Mouse (Mus musculus): ENCODE data around the gene Ypel3. TPM values are rescaled to one million over a fixed set of nuclear protein-coding genes. Genes with fewer than 3 reads are reported as not detected.
A peak's percentile ranks its signal among the peaks of the same experiment; 100 is the strongest.
"Not testable (repeated sequence)": the region's sequence is repeated elsewhere in the genome, so short reads cannot be mapped to it uniquely, and the experiment has no call there.

Gene Ypel3
- total RNA-seq, 1 experiment from 2014 or later = 42.7 TPM

DNA sequence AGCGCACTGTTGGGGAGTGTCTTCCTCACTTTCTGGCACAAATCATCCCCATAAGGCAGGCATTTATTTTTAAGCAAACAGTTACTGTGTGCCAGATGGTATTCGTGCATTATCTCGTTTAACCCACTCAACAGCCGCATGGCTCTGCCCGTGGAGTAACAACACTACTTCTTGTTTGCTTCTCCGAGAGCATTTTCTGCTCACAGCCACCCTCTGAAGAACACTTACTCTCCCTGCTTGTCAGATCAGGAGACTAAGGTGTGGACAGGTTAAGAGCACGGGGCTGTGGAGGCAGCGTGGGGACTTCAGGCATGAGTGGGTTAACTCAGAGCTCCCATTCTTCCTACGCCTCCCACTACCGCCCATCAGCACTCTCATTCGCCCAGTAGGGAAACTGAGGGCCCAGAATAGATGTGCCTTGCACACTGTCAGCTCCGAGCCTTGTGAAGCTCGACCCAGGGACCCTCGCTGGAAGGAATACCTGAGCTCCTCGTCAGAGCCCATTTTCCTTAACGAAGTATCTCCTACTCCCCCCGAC lies 14.2 kb upstream of the Ypel3 start:
- ATAC-seq (replicated peaks; ENCODE audit: low read depth, poor library complexity, severe bottlenecking) = no peak

DNA sequence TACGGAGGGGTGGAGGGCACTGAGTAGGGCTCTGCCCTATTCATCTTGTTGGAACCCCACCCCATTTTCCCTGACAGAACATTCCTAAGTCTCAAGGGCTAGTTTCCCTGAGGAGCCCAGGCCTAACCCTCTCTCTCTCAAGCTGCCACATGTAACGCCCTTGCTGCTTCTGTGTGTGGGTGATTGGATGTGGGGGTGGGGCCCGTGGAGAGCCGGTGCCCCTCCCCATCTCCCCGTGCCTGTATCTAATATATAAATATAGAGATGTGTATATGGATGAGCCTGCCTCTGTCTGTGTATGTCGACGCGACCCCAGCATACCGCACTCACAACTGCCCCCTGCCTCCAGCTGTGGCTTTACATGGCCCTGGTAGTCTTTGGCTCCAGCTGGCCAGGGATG lies 11.2 kb upstream of the Ypel3 start:
- ATAC-seq (replicated peaks; ENCODE audit: low read depth, poor library complexity, severe bottlenecking) = no peak

DNA sequence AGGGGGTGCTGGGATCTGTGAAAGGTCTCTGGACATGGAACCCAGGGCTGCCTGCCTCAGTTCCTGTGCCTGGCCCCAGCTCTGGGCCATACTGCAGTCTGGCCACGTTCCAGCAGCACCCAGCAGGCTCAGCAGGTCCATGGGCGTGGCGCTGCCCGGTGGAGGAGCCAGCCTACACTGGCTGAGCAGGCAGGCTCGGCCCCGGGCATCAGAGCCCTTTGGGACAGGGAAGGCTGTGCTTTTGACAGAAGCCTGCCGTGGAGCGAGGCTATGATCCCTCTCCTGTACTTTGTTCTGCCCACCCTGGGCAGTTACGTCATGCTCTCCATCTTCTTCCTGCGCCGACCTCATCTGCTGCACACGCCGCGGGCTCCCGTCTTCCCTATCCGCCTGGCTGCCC lies 10.6 kb upstream of the Ypel3 start, which contains the start of gene Gdpd3:
Gene Gdpd3 (plus strand): TSS at position 134 of the 400 bp plus-strand sequence.
- ATAC-seq (replicated peaks; ENCODE audit: low read depth, poor library complexity, severe bottlenecking) = no peak

DNA sequence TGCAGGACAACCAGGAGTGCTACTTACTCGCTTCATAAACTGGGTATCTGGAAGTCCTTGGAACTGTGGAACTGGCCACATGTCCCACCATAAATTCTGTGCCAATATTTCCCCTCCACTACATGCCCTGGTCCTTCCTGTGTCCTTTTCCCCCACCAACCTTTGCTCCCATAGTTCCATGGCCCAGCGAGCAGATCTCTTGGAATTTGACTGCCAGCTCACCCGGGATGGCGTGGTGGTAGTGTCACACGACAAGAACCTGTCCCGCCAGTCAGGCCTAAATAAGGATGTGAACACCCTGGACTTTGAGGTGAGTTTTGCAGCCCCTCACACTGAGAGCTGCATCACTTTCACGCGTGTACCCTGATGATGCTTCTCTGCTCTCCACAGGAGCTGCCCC lies 9.8 kb upstream of the Ypel3 start:
- ATAC-seq (replicated peaks; ENCODE audit: low read depth, poor library complexity, severe bottlenecking) = no peak

DNA sequence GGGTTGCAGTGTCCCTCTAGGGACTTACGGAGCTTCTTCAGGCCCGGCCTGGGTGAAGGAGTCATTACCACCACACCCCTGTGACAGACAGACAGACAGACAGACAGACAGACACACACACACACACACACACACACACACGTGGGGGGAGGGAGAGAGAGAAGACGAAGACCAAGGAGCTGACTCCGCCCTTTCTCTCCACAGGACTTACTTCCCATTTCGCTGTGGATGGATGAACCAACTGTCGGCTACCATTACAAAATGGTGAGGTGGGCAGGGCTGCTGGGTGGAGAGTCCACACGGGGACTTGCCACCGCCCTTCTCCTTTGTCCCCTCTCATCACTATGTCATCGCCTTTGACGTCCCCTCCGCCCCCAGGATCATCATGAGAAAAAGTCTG lies 6.0 kb upstream of the Ypel3 start:
- ATAC-seq (replicated peaks; ENCODE audit: low read depth, poor library complexity, severe bottlenecking) = peak; percentile 53

DNA sequence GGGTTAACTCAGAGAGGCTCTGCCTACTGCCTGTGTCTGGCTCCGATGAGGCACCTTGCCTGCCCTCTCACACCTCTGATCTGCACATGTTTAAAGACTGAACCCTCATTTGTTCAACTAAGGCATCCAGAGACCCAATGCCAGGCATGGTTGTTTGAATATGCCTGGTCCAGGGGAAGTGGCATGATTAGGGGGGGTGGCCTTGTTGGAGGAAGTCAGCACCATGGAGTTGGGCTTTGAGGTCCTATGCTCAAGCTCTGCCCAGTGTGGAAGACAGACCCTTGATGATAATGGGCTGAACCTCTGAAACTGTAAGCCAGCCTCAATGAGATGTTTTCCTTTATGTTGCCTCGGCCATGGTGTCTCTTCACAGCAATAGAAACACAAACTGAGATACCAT lies 3.4 kb upstream of the Ypel3 start:
- ATAC-seq (replicated peaks; ENCODE audit: low read depth, poor library complexity, severe bottlenecking) = no peak

DNA sequence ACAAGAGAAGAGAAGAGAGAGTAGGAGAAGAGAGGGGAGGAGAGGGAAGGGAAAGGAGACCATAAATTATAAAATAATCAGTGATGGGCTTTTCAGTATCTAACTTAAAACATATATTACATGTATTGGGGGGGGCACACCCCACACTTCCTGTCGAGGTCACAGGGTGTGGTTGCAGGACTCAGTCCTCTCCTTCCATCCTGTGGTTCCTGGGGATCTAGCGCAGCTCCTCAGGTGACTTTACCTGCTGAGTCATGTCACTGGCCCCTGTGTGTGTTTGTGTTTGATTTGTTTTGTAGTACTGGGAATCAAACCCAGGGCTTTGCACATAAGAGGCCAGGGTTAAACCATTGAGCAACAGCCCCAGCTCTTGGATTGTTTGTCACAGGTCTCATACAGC lies 2.3 kb upstream of the Ypel3 start:
- no peak for ATAC-seq (replicated peaks; ENCODE audit: low read depth, poor library complexity, severe bottlenecking)

DNA sequence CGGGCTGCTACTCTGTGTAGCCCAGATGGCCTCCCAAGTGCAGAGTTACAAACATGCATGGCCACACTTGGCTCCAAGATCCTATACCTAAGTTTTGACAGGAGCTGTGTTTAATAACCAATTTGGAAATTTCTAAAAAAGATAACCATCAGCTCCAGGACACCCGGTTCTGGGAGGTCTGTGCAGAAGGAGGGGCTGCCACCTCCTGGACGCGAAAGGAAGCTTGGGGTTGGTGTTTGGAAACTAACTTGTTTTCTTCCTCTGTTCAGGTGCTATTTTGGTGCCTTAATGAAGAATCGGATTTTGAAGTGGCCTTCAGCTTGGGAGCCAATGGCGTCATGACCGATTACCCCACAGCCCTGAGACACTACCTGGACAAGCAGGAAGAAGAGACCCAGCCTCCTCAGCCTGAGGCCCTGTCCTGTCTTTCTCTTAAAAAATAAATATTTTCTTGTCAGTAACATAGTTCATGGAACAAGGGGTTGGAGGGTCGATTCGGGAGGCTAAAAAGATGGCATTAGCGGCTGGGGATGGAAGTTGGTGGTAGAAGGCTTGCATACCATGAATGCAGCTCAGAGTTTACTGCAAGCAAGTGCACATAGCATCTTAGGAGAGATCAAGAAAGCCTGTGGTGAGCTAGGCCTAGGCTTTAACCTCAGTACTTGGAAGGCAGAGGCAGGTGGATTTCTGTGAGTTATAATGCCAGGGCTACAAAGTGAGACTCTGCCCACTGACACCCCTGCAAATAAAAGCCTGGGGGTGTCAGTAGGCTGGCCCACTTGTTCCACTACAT lies 1.4 kb upstream of the Ypel3 start:
- no peak for ATAC-seq (replicated peaks; ENCODE audit: low read depth, poor library complexity, severe bottlenecking)

DNA sequence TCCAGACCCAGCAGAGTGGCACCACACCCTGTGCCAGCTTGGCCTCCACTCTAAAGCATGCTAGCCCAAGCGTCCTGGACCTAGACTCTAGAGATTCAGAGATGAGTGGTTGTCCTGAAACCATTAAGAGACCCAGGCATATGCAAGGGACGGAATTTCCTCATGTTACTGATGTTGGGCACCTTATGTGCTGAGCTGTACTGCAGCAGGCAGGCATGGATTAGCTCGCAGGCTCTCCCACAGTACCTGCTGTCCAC lies 849 bp upstream of the Ypel3 start:
- ATAC-seq (replicated peaks; ENCODE audit: low read depth, poor library complexity, severe bottlenecking) = no peak

DNA sequence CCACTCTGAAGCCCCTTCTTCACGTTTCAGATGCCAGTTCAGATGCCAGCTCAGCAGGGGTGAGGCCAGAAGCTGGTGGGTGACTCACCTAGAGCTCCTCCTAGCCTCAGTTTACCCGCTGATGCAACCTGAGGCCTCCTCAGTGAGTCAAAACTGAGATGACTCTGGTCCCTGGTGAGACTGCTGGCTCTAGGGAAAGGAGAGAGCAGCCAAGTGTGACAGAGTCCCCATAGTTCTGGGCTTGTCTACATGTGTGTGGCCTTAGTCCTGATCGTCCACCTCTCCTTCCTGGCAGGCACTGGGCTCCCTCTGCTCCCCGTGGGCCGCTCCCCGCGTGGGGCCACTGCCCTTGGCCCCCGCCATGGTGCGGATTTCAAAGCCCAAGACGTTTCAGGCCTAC lies 721 bp downstream of the Ypel3 start:
- no peak for ATAC-seq (replicated peaks; ENCODE audit: low read depth, poor library complexity, severe bottlenecking)

DNA sequence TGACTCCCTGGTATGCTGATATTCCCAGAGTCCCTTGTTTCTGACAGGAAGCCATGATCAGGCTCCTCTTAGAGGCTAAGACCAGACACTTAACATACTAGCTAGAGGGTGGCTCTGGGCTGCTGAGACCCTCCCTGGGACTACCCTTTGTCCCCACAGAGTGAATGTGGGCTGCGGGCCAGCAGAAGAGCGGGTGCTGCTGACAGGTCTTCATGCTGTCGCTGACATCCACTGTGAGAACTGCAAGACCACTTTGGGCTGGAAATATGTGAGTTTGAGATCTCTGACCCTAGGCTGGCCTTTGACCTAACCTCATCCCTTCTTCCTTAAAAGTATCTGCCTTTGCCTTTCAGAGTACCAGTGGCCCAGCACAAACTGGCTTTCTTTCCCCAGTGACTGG lies 1.4 kb downstream of the Ypel3 start:
- no peak for ATAC-seq (replicated peaks; ENCODE audit: low read depth, poor library complexity, severe bottlenecking)

DNA sequence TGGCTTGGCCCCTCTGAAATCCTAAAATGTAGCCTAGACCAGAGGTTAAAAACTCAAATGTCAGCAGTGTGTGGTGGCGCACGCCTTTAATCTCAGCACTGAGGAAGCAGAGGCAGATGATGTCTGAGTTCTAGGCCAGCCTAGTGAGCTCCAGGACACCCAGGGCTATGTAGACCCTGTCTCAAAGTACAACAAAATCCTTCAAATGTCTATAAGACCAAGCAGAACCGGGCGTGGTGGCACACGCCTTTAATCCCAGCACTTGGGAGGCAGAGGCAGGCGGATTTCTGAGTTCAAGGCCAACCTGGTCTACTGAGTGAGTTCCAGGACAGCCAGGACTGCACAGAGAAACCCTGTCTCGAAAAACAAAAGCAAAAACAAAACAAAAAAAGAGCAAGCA lies 2.3 kb downstream of the Ypel3 start:
- ATAC-seq (replicated peaks; ENCODE audit: low read depth, poor library complexity, severe bottlenecking) = not testable (repeated sequence)

DNA sequence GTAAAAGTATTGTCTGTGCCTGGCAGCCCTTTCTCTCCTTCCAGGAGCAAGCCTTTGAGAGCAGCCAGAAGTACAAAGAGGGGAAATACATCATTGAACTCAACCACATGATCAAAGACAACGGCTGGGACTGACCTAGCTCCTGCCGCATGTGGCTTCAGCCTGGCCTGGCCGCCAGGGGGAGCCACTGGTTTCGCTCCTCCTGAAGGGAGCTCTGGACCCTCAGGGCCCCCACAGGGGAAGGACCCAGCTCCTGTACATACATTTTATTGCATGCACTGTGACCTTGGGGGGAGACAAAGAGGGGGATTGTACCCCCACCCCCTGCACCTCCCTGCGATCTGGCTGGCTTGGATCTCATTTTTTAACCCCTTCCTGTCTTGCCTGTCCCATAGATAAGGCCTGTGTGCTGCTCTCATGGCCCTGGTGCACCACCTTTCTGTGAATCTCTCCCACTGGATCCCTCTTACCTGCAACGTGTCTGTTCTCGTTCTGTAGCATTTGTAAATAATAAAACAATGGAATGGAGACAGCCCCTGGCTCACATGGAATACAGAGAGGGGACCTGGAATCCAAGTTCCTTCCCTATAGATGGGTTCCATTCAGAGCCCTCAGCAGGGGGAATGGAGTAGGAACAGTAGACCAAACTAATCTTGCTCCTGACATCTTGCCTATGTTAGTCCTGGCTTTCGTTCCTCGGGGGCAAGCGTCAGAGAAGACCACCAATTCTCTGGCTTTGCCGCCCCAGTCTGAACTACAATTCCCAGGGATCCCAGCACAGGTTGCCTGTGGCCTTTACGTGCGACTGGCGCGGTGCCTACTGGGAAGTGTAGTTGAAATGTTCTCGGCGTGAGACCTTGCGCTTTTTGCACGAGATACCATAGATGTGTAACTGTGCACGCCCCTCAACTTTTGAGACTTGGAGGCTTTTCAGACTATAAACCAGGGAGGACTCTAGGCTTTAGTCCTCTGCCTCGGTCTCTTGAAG lies 3.5 kb downstream of the Ypel3 start:
- peak; percentile 60 for ATAC-seq (replicated peaks; ENCODE audit: low read depth, poor library complexity, severe bottlenecking)

DNA sequence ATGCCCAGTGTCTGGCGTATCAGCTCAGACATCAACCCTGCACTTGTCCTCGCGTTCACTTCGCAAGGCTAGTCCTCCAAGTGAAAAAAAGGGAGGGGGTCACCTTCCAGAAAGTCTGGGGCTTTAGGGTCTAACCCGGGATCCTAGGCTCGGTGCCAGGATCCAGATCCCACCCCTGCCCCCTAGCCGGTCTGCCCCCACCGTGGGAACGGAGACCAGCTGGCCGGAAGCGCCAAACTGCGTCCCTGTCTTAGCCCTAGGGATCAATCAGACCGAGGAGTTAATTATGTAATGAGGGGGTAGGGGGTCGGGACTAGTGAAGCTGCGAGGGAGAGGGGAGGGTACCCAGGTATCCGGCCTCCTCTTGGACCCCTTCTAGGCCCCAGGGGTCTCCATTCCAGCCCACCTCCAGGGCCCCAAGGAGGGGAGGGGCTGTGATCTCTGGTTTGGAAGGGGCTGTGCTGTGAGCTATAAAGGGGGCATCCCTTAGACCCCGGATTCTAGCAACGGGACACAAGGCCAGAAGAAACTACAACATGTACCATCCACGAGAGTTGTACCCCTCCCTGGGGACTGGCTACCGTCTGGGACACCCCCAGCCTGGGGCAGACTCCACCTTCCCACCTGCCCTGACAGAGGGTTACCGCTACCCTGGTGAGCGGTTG lies 4.3 kb downstream of the Ypel3 start, which contains the start of gene Tbx6:
Gene Tbx6 (plus strand): TSS at position 513 of the 665 bp plus-strand sequence.
- no peak for ATAC-seq (replicated peaks; ENCODE audit: low read depth, poor library complexity, severe bottlenecking)

DNA sequence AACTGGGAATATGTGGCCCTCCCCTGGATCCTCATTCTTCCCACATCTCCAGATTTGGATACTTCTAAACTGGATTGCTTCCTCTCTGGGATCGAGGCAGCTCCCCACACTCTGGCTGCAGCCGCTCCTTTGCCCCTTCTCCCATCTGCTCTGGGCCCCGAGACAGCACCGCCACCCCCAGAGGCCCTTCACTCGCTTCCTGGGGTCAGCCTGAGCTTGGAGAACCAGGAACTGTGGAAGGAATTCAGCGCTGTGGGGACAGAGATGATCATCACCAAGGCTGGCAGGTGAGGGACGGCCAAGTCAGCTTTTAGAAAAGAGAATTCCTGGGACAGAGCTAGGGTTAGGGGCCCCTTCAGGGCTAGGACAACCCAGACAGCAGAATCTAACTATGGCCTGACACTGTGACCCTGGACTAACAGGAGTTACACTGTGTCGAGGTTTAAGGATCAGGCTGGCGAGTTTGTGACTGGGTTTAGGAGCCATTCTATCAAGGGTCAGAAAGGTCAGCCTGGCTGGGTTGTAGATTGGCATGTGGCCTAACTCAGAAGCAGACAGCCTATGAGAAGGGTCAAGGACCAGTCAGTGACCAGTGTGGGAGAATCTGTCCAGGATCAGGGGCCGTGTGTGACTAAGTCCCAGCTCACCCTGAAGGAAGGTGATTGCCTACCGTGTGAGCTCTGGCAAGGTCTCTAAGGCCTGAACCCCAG lies 5.1 kb downstream of the Ypel3 start:
- no peak for ATAC-seq (replicated peaks; ENCODE audit: low read depth, poor library complexity, severe bottlenecking)

DNA sequence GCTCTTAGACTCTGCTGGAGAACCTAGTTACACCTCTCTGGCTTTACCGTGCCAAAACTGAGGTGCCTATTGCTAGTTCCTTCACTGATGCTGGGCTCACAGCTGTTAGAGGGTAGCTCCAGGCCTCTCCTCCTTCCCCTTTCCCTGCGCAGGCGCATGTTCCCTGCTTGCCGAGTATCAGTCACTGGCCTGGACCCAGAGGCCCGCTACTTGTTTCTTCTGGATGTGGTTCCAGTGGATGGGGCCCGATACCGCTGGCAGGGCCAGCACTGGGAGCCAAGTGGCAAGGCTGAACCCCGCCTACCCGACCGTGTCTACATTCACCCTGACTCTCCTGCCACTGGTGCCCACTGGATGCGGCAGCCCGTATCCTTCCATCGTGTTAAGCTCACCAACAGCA lies 5.9 kb downstream of the Ypel3 start:
- no peak for ATAC-seq (replicated peaks; ENCODE audit: low read depth, poor library complexity, severe bottlenecking)

DNA sequence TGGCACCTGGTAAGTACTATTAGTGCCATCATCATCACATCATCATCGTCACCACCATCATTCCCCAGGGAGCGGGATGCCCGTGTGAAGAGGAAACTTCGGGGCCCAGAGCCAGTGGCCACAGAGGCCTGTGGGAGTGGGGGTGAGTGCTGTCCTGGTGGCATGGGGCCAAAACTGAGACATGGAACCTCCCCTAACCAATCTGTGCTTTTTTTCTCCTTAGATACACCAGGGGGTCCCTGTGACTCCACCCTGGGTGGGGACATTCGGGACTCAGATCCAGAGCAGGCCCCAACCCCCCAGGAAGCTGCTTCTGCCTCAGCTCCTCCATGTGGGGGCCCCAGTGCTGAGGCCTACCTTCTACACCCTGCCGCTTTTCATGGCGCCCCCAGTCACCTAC lies 7.7 kb downstream of the Ypel3 start:
- no peak for ATAC-seq (replicated peaks; ENCODE audit: low read depth, poor library complexity, severe bottlenecking)

DNA sequence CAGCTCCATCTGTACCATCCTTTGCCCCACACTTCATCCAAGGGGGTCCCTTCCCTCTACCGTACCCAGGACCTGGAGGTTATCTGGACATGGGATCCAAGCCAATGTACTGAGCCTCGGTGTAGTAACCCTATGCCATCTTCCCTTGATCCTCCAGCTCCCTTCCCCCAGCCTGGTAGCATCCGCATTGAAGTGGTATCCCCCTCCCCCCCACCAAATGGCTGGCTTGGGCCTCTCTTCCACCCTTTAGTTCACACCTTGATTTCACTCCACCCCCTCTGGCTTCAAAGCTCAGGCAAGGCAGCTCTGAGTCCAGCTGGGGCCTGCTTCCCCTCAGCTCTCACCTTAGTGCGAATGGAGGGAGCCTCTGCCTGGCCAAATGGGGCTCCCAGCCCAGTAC lies 8.3 kb downstream of the Ypel3 start:
- ATAC-seq (replicated peaks; ENCODE audit: low read depth, poor library complexity, severe bottlenecking) = no peak

DNA sequence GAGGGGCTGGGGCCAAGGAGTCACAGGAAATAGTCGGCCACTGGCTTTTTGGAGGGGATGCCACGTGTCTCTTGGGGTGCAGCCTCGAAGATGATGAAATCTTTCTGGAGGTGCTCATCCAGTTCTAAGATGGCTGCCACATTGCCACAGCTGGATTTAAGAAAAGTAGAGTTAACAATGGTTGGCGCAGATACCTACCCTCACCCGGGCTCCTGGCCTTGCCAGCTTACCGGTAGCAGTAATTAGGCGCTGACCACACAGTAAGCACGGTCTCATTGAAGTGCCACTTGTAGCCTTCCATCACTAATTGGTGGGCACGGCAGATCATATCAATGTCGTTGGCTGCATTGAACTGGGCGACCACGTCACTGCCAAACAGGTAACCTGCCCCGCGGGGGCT lies 9.4 kb downstream of the Ypel3 start:
- no peak for ATAC-seq (replicated peaks; ENCODE audit: low read depth, poor library complexity, severe bottlenecking)

DNA sequence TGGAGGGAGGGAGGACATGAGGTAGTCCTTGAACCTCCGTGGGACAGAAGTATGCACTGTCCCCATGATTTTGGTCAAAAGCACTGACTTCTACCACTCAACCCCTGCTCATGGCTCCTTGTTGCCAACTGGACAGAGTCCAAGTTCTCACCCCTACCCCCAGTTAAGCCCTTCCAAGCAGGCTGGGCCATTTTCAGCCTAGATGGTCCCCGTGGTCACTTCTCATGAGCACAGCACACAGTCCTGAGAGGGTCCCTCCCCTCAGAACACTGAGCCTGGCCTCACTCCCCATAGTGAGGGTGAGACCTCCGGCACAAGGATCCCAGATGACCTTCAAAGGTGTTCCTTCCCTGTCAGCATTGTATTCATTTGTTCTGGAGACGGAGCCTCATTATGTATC lies 12.4 kb downstream of the Ypel3 start:
- no peak for ATAC-seq (replicated peaks; ENCODE audit: low read depth, poor library complexity, severe bottlenecking)

All from common myeloid progenitor, adult 5-6 weeks (primary cell).